Mouse (Mus musculus): Measurements from ENCODE around the gene Ndp. TPM values are rescaled to one million over a fixed set of nuclear protein-coding genes. Genes with fewer than 3 reads are reported as not detected.

Ndp gene
- 1.0 and 1.5 TPM in 2 replicates for polyA plus RNA-seq (2016; fragmentation: Nextera tagmentation; extraction: Ambion mirVana)

- Histone ChIP-seq H3K27ac (ENCODE audit: poor library complexity, severe bottlenecking) (no peak within 1 kb of the TSS), H3K36me3 (no peaks in the 10 kb centered on the region), H3K9ac (no peak within 1 kb of the TSS), H3K27me3 (replicated peaks) (peaks cover 4% of the 10 kb centered on the region; the same call in 1 of the 2 replicates), H3K4me1 (replicated peaks) (no peaks in the 10 kb centered on the region), H3K4me3 (peak within 1 kb of the TSS; percentile 33), H3K4me2 (peak within 1 kb of the TSS; percentile 62), H3K9me3 (replicated peaks) (no peaks in the 10 kb centered on the region)
- 19% methylated on average over 13 of the region's 13 CpGs for WGBS
- ATAC-seq (ENCODE audit: insufficient number of reproducible peaks, low FRiP score), result no peak
Measured at GRCm38 (mm10) chrX:16911241-16911873, at the start of gene Ndp. TSS of gene Ndp (minus strand) at chrX:16911774.

- H3K9ac ChIP-seq, result no peak overlapping the region
- no peaks in the 10 kb centered on the region for H3K27me3 ChIP-seq (replicated peaks)
- H3K9me3 ChIP-seq (replicated peaks), result 0 out of 2 replicates have a peak, but pooled peaks cover 3% of the 10 kb centered on the region
- H3K27ac ChIP-seq (ENCODE audit: poor library complexity, severe bottlenecking), result no peak overlapping the region
- WGBS, result 88% methylated on average over 2 of the region's 2 CpGs
- ATAC-seq (ENCODE audit: insufficient number of reproducible peaks, low FRiP score), result no peak
- H3K4me1 ChIP-seq (replicated peaks), result no peaks in the 10 kb centered on the region
- H3K4me3 ChIP-seq, result no peak overlapping the region
- no peaks in the 10 kb centered on the region for H3K36me3 ChIP-seq
- no peak overlapping the region for H3K4me2 ChIP-seq
Measured at GRCm38 (mm10) chrX:16954767-16955166, 43.2 kb upstream of the Ndp start.

GRCm38 (mm10) chrX:16918006-16918405 is 6.4 kb upstream of the Ndp start:
- Histone ChIP-seq H3K4me1 (replicated peaks) (no peaks in the 10 kb centered on the region), H3K9ac (no peak overlapping the region), H3K36me3 (no peaks in the 10 kb centered on the region), H3K27ac (ENCODE audit: poor library complexity, severe bottlenecking) (no peak overlapping the region), H3K27me3 (replicated peaks) (no peaks in the 10 kb centered on the region), H3K9me3 (replicated peaks) (no peaks in the 10 kb centered on the region), H3K4me2 (no peak overlapping the region), H3K4me3 (no peak overlapping the region)
- ATAC-seq (ENCODE audit: insufficient number of reproducible peaks, low FRiP score), result no peak

- Histone ChIP-seq H3K4me1 (replicated peaks) (no peaks in the 10 kb centered on the region), H3K27ac (ENCODE audit: poor library complexity, severe bottlenecking) (no peak overlapping the region), H3K4me2 (no peak overlapping the region), H3K9me3 (replicated peaks) (no peaks in the 10 kb centered on the region), H3K4me3 (no peak overlapping the region), H3K9ac (no peak overlapping the region), H3K36me3 (no peaks in the 10 kb centered on the region), H3K27me3 (replicated peaks) (peaks cover 4% of the 10 kb centered on the region; the same call in 1 of the 2 replicates)
- ATAC-seq (ENCODE audit: insufficient number of reproducible peaks, low FRiP score), result no peak
- 56% methylated on average over 1 of the region's 1 CpGs for WGBS
Measured at GRCm38 (mm10) chrX:16913118-16913517, 1.5 kb upstream of the Ndp start.

GRCm38 (mm10) chrX:16911911-16912310 is 337 bp upstream of the Ndp start:
- H3K27me3 ChIP-seq (replicated peaks), result peaks cover 4% of the 10 kb centered on the region; the same call in 1 of the 2 replicates
- no peaks in the 10 kb centered on the region for H3K9me3 ChIP-seq (replicated peaks)
- no peak overlapping the region for H3K9ac ChIP-seq
- ATAC-seq (ENCODE audit: insufficient number of reproducible peaks, low FRiP score), result no peak
- H3K27ac ChIP-seq (ENCODE audit: poor library complexity, severe bottlenecking), result no peak overlapping the region
- H3K36me3 ChIP-seq, result no peaks in the 10 kb centered on the region
- WGBS, result 51% methylated on average over 4 of the region's 4 CpGs
- peak overlapping the region; percentile 62 for H3K4me2 ChIP-seq
- H3K4me3 ChIP-seq, result no peak overlapping the region
- no peaks in the 10 kb centered on the region for H3K4me1 ChIP-seq (replicated peaks)

GRCm38 (mm10) chrX:16910211-16911095 is 1.1 kb downstream of the Ndp start:
- Histone ChIP-seq H3K27ac (ENCODE audit: poor library complexity, severe bottlenecking) (no peak overlapping the region), H3K27me3 (replicated peaks) (peaks cover 4% of the 10 kb centered on the region; the same call in 1 of the 2 replicates), H3K4me2 (peak overlapping the region; percentile 62), H3K4me1 (replicated peaks) (no peaks in the 10 kb centered on the region), H3K36me3 (no peaks in the 10 kb centered on the region), H3K9ac (no peak overlapping the region), H3K9me3 (replicated peaks) (no peaks in the 10 kb centered on the region), H3K4me3 (peak overlapping the region; percentile 33)
- 22% methylated on average over 18 of the region's 18 CpGs for WGBS
- no peak for ATAC-seq (ENCODE audit: insufficient number of reproducible peaks, low FRiP score)

- Histone ChIP-seq H3K27me3 (replicated peaks) (peaks cover 4% of the 10 kb centered on the region; the same call in 1 of the 2 replicates), H3K4me2 (no peak overlapping the region), H3K36me3 (no peaks in the 10 kb centered on the region), H3K9ac (no peak overlapping the region), H3K4me3 (no peak overlapping the region), H3K9me3 (replicated peaks) (no peaks in the 10 kb centered on the region), H3K27ac (ENCODE audit: poor library complexity, severe bottlenecking) (no peak overlapping the region), H3K4me1 (replicated peaks) (no peaks in the 10 kb centered on the region)
- ATAC-seq (ENCODE audit: insufficient number of reproducible peaks, low FRiP score), result no peak
- 52% methylated on average over 2 of the region's 2 CpGs for WGBS
Measured at GRCm38 (mm10) chrX:16908652-16909051, 2.9 kb downstream of the Ndp start.

GRCm38 (mm10) chrX:16907554-16907953 is 4.0 kb downstream of the Ndp start:
- Histone ChIP-seq H3K27me3 (replicated peaks) (peaks cover 4% of the 10 kb centered on the region; the same call in 1 of the 2 replicates), H3K9me3 (replicated peaks) (no peaks in the 10 kb centered on the region), H3K9ac (no peak overlapping the region), H3K36me3 (no peaks in the 10 kb centered on the region), H3K27ac (ENCODE audit: poor library complexity, severe bottlenecking) (no peak overlapping the region), H3K4me1 (replicated peaks) (no peaks in the 10 kb centered on the region), H3K4me3 (no peak overlapping the region), H3K4me2 (no peak overlapping the region)
- 65% methylated on average over 6 of the region's 6 CpGs for WGBS
- ATAC-seq (ENCODE audit: insufficient number of reproducible peaks, low FRiP score), result no peak

- Histone ChIP-seq H3K4me2 (no peak overlapping the region), H3K4me3 (no peak overlapping the region), H3K9me3 (replicated peaks) (no peaks in the 10 kb centered on the region), H3K4me1 (replicated peaks) (no peaks in the 10 kb centered on the region), H3K27ac (ENCODE audit: poor library complexity, severe bottlenecking) (no peak overlapping the region), H3K9ac (no peak overlapping the region), H3K27me3 (replicated peaks) (no peaks in the 10 kb centered on the region), H3K36me3 (no peaks in the 10 kb centered on the region)
- ATAC-seq (ENCODE audit: insufficient number of reproducible peaks, low FRiP score), result peak; percentile 42; the same call in 1 of the 2 replicates
- WGBS, result 25% methylated on average over 5 of the region's 5 CpGs
Measured at GRCm38 (mm10) chrX:16894377-16895175, 17.0 kb downstream of the Ndp start.

GRCm38 (mm10) chrX:16867640-16868314 is 43.8 kb downstream of the Ndp start:
- no peak overlapping the region for H3K9ac ChIP-seq
- H3K36me3 ChIP-seq, result no peaks in the 10 kb centered on the region
- no peaks in the 10 kb centered on the region for H3K9me3 ChIP-seq (replicated peaks)
- H3K27me3 ChIP-seq (replicated peaks), result no peaks in the 10 kb centered on the region
- H3K27ac ChIP-seq (ENCODE audit: poor library complexity, severe bottlenecking), result no peak overlapping the region
- H3K4me3 ChIP-seq, result no peak overlapping the region
- no peaks in the 10 kb centered on the region for H3K4me1 ChIP-seq (replicated peaks)
- no peak overlapping the region for H3K4me2 ChIP-seq
- no peak for ATAC-seq (ENCODE audit: insufficient number of reproducible peaks, low FRiP score)

Data from heart, embryonic 12.5 days (tissue).